Mouse (Mus musculus): ENCODE results near the gene Tcea2.

DNA sequence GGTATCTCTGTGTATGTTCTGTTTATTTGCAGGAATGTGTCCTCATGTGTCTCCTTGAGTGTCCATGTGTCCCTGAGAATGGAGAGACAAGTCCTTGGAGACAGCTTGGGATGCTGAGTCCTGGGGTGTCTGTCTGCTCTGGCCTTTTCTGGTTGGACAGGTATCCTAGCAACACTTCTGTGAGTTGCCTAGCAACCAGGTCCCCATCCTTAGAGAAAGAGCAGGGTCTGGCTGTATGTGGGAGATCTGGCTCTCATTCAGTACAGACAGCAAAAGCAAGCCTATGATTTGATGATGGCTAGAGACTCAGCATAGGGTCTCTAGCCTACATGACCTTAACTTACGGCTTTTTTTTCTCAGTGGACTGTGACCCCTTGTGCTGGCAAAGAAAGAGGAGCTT lies 33.6 kb downstream of the Tcea2 start:
- TF ChIP-seq CTCF (IDR thresholded peaks at IDR 0.05; ENCODE audit: low read depth, low read length) (no peak), GATA1 (IDR thresholded peaks at IDR 0.05; ENCODE audit: borderline replicate concordance, low read length) (no peak), TAL1 (conservative IDR thresholded peaks at IDR 0.05; ENCODE audit: low read depth, low read length) (no peak)

Data from G1E (cell line).